Mouse (Mus musculus) urinary bladder, postnatal 4 days (tissue): ENCODE data around the gene Zfp668.
A peak's percentile ranks its signal among the peaks of the same experiment; 100 is the strongest.

Experiments
- DNase-seq, 2 experiments: peaks; one replicate each; pipeline ENCODE4 v3.0.0; 2021 to 2022; ENCODE audit warnings: low spot score in 2 of 2

Zfp668 gene

DNA sequence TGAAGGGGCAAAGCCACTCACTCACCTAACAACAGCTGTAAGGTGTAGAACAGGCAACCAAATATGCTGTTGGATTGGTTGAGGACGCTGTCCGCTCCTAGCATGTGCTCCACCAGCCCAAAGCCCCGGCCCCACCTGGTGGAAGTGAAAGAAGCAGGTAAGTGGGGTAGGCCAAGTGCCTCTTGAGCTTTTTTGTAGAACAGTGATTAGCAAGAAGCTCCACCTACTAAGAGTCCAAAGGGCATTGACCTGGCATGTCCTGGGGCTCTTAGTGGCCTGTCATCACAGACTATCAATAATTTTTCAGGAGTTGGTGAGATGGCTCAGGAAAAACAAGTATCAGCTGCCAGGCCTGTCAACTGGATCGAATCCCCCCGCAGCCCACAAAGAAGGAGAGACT, 17.9 kb upstream of the Zfp668 start:
- no peak for DNase-seq

- no peak for DNase-seq
These were observed 14.2 kb upstream of the Zfp668 start, which contains the start of gene Prss53 for GRCm38 (mm10) chr7:127890798-127891197. Gene Prss53, minus strand, starts transcription at chr7:127890970.

DNA sequence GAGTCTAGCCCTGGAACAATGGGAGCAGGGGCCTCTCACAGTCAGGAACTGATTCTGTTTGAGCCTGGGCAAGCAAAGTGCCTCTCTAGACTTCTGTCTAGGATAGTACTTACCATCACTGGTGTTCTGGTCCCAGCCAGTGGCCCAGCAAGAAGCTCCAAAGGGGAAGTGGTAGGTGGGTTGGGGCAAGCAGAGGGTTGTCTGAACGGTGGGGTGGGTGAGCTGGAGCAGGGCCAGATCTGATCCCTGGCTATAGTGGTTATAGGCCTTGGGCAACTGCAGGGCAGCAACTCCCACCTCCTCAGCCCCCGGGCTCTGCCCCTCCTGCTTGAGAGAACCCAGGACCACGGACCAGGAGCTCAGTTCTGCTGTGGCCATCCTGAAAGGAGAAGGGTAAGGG, 12.2 kb upstream of the Zfp668 start:
- no peak for DNase-seq

DNA sequence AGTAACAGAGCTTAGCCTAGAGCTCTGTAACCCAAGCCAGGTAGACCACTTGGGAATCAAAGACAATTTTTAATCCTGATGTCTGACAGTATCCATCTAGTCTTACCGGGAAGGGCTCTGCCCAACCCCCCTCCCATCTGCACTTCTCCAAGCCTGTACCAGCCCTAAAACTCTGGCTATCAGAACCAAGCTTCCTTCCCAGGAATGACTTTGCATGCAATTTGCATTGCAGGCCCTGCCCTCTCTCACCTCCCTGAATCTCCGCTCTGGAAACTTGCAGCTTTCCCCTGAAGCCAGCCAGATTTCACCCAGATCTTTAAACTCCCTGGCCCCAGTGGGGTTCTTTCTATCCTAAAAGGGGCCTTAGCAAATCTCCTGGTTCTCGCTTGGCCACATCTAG, 11.2 kb upstream of the Zfp668 start:
- DNase-seq, result no peak

GRCm38 (mm10) chr7:127887191-127887590, 10.6 kb upstream of the Zfp668 start:
- DNase-seq, result no peak

GRCm38 (mm10) chr7:127886551-127886950, 9.9 kb upstream of the Zfp668 start:
- no peak for DNase-seq

DNA sequence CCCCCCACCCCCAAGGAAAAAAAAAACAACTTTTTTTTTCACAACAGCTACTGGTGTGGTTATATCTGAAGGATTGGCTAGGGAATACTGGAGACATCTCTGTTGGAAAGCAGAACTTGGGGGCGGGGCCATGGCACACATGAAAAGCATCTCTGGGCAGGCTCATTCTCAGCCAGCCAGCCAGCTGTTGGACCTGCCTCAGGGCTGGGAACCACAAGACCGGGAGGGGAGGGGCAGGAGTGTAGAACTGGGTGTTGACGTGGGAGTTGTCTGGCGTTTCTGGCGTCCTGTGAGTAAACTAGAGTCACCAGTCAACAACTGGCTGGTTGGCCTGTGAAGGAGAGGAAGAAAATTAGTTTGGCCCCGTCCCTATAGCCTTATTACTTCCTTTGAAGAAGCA, 9.3 kb upstream of the Zfp668 start:
- DNase-seq, result peak; percentile 69 to 76

GRCm38 (mm10) chr7:127880431-127880830, 3.8 kb upstream of the Zfp668 start:
- no peak for DNase-seq

DNA sequence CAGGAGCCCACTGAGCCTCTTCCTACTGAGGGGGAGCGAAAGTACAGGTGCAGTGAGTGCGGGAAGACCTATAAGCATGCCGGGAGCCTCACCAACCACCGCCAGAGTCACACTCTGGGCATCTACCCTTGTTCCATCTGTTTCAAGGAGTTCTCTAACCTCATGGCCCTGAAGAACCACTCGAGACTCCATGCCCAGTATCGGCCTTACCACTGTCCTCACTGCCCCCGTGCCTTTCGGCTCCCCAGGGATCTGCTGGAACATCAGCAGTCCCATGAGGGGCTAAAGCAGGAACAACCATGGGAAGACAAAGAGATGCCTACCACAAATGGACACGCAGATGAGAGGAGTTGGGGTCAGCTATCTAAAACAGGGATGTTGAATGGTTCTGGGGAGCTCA, 2.7 kb upstream of the Zfp668 start:
- no peak for DNase-seq

DNA sequence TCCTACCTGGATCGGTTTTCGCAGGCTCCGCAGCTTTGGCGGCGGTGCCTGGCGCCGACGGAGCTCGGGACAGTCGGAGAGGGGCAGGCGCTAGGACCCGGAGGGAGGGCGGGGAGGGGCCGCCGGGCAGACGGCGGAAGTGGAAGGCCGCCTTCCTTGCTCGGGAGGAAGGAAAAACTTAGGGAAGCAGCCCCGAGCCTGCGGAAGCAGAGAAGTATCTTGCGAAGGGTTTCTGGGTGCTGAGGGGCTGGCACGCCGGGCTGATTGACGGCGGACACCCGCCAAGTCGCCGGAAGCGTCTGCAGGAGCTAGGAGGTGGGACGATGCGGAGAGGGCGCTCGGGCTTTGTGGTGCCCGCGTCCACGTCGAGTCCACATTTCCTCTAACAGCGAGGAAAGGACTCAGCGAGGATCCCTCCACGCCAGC, 574 bp downstream of the Zfp668 start, which contains the start of gene Zfp646:
TSS of gene Zfp646 (plus strand) at position 181 of the 426 bp plus-strand sequence.
- DNase-seq, result peak; percentile 70 to 71

- peak; percentile 92 to 93 for DNase-seq
These were observed 1.0 kb downstream of the Zfp668 start for GRCm38 (mm10) chr7:127875627-127876001.

DNA sequence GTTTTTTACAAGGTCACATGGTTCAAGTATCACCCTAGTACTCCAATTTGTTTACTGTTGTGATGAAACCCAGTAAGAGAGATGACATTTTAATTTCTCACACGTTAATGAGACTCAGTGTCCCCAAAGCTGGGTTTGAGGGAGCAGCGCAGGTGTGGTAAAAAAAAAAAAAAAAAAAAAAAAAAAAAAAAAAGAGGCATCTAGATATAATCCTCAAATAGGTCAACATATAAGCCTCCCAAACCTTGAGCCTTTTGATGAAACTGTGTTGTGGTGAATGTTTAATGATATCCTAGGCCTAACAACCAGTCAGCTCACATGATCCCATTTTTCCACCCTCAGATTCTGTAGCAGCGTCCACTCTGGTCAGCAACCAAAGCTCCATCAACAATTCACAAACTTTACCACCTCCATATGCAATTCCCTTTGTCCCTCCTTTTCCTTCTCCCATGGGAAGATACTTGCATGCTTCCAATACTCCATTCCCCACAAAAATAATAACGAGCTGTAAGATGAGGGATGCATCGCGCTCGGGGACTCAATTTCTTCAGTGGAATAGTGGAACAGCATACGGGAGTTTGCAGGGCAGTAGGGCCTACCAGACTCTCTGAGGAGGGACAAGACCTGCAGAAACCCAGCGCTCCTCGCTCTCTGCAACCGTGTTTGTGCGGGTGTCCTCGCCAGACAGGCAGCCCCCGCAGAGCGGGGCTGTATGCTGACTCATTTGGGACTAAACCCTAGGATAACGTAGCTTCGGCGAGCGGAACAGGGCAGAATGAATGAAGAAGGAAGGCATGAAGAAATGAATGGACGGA, 1.6 kb downstream of the Zfp668 start:
- DNase-seq, result no peak

DNA sequence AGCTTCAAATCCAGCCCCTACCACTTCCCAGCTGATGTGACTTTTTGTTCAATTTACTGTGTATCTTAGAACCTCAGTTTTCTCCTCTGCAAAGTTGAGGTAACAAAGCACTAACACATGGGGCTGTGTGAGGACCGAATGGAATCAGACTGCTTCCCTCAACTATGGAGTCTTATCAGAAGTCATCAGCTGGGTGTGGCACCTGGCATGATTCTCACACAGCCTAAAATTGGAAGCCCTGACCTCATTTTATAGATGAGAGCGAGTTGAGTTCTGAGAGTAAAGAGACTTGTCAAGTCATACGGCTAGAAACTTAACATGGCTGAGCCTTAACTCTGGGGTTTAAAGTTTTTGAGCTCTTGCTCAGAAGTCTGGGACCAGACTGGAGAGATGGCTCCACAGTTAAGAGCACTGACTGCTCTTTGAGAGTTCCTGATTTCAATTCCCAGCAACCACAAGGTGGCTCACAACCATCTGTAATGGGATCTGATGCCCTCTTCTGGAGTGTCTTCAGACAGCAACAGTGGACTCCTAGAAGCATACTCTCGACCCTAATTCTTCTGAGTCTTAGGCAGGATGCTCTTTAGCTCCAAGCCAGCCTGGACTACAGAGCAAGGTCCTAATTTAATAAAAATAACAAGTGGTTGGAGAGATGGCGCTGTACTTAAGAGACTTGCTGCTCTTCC, 6.3 kb downstream of the Zfp668 start:
- DNase-seq, result no peak

DNA sequence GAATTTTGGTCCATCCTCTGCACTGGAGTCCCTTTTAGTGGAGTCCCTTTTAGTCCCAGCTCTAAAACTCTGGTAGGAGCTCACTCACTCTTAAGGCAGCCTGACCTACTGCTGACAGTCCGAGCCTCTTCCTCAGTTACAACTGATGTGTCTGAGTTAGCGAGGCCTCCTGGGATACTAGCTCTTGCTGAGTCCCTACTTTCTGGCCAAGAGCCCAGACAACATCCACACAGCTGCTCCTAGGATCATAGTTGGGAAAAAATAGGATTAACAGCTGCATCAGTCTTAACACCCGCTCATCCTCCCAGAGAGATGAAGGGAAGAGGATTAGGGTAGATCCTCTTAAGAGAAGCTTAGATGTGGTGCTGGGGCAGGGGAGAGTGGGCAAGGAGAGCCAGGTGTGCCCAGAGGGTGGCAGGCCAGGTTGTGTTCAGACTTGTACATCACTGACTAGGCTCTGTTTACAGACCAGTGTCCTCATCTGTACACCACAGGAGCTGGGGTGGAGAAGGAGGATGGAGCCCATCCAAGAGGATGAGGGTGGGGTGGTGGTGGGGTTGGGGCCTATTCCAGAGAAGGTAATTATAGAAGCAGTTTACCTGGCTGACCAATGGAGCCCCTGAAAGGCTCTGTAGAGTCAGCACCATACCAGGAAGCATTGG, 7.3 kb downstream of the Zfp668 start:
- DNase-seq, result no peak

- no peak for DNase-seq
These were observed 9.0 kb downstream of the Zfp668 start for GRCm38 (mm10) chr7:127867641-127868040.

DNA sequence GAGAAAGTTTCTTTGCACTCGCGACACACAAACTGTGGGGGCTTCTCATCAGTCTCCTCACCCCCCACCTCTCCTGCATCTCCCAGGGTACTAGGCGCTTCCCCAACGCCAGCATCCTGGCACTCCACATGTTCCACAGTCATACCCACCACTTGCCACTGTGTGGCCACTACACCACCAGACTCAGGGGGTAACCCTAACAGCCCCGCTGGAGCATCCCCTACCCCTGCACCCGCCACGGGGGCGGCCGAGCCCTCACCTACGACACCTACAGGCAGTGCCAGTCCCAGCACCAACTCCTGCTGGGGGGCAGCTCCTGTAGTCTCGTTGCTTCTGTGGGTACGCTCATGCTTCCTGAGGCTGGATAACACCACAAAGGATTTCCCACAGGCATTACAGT, 10.2 kb downstream of the Zfp668 start:
- DNase-seq, result no peak

DNA sequence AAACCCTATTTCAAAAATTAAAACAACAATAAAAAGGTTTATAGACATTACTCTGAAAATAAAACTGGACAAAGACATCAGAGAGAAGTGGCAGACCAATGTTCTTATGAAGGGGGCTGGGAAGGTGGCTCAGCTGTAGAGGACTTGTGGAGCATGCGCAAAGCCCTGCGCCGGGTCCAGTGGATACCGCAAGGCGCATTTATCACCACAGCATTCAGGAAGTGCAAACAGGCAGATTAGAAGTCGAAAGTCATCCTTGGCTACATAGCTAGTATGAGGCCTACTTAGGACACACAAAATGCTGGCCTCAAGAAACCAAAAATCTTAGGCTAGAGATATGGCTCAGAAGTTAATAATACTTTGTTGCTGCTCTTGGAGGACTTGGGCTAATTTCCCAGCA, 18.4 kb downstream of the Zfp668 start:
- no peak for DNase-seq

DNA sequence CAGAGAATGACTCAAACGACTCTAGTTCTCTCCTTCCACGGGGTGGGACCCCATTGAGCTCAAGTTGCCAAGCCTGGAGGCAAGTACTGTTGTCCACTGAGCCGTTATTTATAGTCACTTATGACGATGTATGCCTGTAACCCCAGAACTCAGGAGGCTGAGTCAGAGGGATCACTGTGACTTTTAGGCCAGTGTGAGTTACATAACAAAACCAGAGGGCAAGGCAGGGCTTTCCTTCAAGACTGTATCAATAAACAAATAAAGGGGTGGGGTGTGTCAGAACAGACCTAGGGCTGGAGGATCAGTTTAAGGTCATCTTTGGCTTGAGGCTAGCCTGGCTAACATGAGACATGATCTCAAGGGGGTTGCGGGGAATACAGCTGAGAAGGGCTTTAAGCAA, 25.7 kb downstream of the Zfp668 start:
- no peak for DNase-seq

GRCm38 (mm10) chr7:127849973-127850875, 26.4 kb downstream of the Zfp668 start:
- DNase-seq, result no peak

DNA sequence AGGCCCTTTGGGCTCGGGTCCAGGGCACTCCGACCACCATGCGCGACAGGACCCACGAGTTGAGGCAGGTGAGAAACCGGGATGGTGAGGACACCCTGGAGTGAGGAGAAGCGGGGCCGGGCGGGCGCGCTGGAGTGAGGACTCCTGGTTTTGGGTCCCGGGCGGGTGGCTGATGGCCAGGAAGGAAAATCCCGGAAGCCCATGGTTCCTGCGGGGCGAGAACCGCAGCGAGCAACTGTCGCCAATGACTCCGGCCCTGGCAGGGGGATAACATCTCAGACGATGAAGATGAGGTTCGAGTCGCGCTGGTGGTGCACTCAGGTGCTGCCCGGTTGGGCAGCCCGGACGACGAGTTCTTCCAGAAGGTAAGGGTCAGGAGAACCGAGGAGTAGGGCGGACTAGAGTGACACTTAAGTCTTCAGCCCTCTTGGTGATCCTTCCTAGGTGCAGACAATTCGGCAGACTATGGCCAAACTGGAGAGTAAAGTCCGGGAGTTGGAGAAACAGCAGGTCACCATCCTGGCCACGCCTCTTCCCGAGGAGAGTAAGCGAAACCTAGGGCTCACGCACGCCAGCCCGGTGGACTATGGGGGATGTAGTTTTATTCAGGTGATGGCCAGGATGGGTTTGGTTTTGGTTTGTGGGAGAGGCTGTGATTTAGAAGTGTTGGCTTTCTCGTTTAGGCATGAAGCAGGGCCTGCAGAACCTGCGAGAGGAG, 34.5 kb downstream of the Zfp668 start:
- peak; percentile 70 to 78 for DNase-seq
